Mouse (Mus musculus) testis, adult 2 months (tissue): Measurements from ENCODE around the gene Gpn3.

ENCODE experiments used
- CTCF ChIP-seq: fragments of 200-500 bp; IDR thresholded peaks from 2 replicates; pipeline ENCODE4 v1.5.1; 2012; ENCODE audit warnings: low read depth, mild to moderate bottlenecking, inconsistent platforms, low read length, moderate library complexity; ENCODE audit not compliant: control insufficient read depth, insufficient read depth, insufficient replicate concordance
- POLR2A ChIP-seq: fragments of 200-500 bp; IDR thresholded peaks from 2 replicates; pipeline ENCODE4 v1.6.1; 2012; ENCODE audit warnings: low read depth, mild to moderate bottlenecking, inconsistent platforms, low read length, moderate library complexity; ENCODE audit not compliant: control insufficient read depth

DNA sequence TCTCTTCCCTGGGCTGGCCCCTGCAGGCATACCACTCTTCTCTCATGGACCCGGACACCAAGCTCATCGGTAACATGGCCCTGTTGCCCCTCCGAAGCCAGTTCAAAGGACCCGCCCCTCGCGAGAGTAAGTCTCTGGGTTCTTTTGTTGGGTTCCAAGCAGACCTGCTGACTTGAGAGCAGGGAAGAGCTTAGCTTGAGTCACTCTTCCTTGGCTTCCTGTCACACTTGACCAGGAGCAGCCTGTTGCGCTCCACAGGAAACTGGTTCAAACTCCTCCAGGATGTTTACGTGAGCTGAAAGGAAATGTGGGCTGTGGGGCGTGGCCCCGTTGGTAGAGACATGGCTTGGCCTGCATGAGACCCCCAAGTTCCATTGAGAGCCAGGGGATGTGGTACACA, 25.1 kb downstream of the Gpn3 start:
- TF ChIP-seq CTCF (no peak), POLR2A (no peak)
